Mouse (Mus musculus) intestine, embryonic 16.5 days (tissue): ENCODE measurements around the gene Arhgap8. TPM values are rescaled to one million over a fixed set of nuclear protein-coding genes. Genes with fewer than 3 reads are reported as not detected.
A peak's percentile ranks its signal among the peaks of the same experiment; 100 is the strongest.

Experiments used
- ATAC-seq: fragments of 200-750 bp; cut with Nextera tagmentation; 2 replicates; pipeline ENCODE4 v1.8.0; 2017; ENCODE audit warnings: moderate TSS enrichment, moderate library complexity
- H3K27ac ChIP-seq: fragments of 300-500 bp; sonication (generic); 2 replicates; pipeline ENCODE4 v1.5.1; 2014; ENCODE audit warnings: mild to moderate bottlenecking, low read length
- H3K27me3 ChIP-seq: fragments of 300-500 bp; sonication (generic); replicated peaks from 2 replicates; pipeline ENCODE4 v1.6.1; 2014; ENCODE audit warnings: low read length, control low read depth, mixed read lengths; ENCODE audit not compliant: control insufficient read depth, insufficient read depth
- H3K36me3 ChIP-seq: fragments of 300-500 bp; sonication (generic); 2 replicates; pipeline ENCODE4 v1.6.1; 2014; ENCODE audit warnings: low read length, control low read depth; ENCODE audit not compliant: control insufficient read depth, insufficient read depth
- H3K4me1 ChIP-seq: fragments of 300-500 bp; sonication (generic); 2 replicates; pipeline ENCODE4 v1.6.1; 2014; ENCODE audit warnings: low read length, control low read depth, mixed read lengths; ENCODE audit not compliant: control insufficient read depth, insufficient read depth
- H3K4me2 ChIP-seq: fragments of 300-500 bp; sonication (generic); 2 replicates; pipeline ENCODE4 v1.6.1; 2014; ENCODE audit warnings: low read depth, low read length, control low read depth
- H3K4me3 ChIP-seq: fragments of 300-500 bp; sonication (generic); 2 replicates; pipeline ENCODE4 v1.5.1; 2014; ENCODE audit warnings: mild to moderate bottlenecking, low read length
- H3K9ac ChIP-seq: fragments of 300-500 bp; sonication (generic); 2 replicates; pipeline ENCODE4 v1.6.1; 2014; ENCODE audit warnings: low read depth, low read length
- H3K9me3 ChIP-seq: fragments of 300-500 bp; sonication (generic); 2 replicates; pipeline ENCODE4 v1.6.1; 2016; ENCODE audit warnings: low read length, control low read depth; ENCODE audit not compliant: control insufficient read depth
- WGBS: fragments of 180-500 bp; shearing (Covaris S2); extraction: QIAGEN DNeasy Blood & Tissue Kit; methylation state at CpG from one replicate; pipeline ENCODE4 v1.1.7; 2014; 5-methylcytosine and 5-hydroxymethylcytosine counted together
- polyA plus RNA-seq: library from polyadenylated mRNA; unstranded; fragments of >200 nt; fragmentation: Nextera tagmentation; extraction: Ambion mirVana; gene quantifications from 2 replicates; pipeline ENCODE4 v1.2.1, GENCODE M21; 2015

The Arhgap8 gene
- polyA plus RNA-seq, 1 experiment from 2014 or later: 16.3 TPM

GRCm38 (mm10) chr15:84679794-84680193 lies 40.1 kb upstream of the Arhgap8 start:
- peaks cover 60% of the 10 kb centered on the region for H3K4me1 ChIP-seq
- 62% methylated on average over 3 of the region's 3 CpGs for WGBS
- H3K9ac ChIP-seq: peak overlapping the region; percentile 58; the same call in 1 of the 2 replicates
- H3K36me3 ChIP-seq: 0 out of 2 replicates have a peak, but pooled peaks cover 2% of the 10 kb centered on the region
- H3K27me3 ChIP-seq: no peaks in the 10 kb centered on the region
- no peaks in the 10 kb centered on the region for H3K9me3 ChIP-seq
- peak overlapping the region; percentile 86 for H3K27ac ChIP-seq
- H3K4me3 ChIP-seq: no peak overlapping the region
- no peak for ATAC-seq
- H3K4me2 ChIP-seq: no peak overlapping the region

GRCm38 (mm10) chr15:84680545-84681454 lies 39.1 kb upstream of the Arhgap8 start:
- H3K9me3 ChIP-seq: no peaks in the 10 kb centered on the region
- whole genome bisulfite sequencing: under 1% methylated on average over 60 of the region's 77 CpGs
- peaks cover 67% of the 10 kb centered on the region for H3K4me1 ChIP-seq
- peak; percentile 84 for ATAC-seq
- peak overlapping the region; percentile 86 for H3K27ac ChIP-seq
- H3K4me2 ChIP-seq: peak overlapping the region; percentile 55
- H3K4me3 ChIP-seq: peak overlapping the region; percentile 86
- no peaks in the 10 kb centered on the region for H3K27me3 ChIP-seq
- peak overlapping the region; percentile 93 for H3K9ac ChIP-seq
- H3K36me3 ChIP-seq: 0 out of 2 replicates have a peak, but pooled peaks cover 2% of the 10 kb centered on the region

- peak overlapping the region; percentile 55 for H3K4me2 ChIP-seq
- H3K9me3 ChIP-seq: no peaks in the 10 kb centered on the region
- peaks cover 4% of the 10 kb centered on the region; the same call in 1 of the 2 replicates for H3K36me3 ChIP-seq
- H3K27me3 ChIP-seq: no peaks in the 10 kb centered on the region
- H3K27ac ChIP-seq: peak overlapping the region; percentile 86
- WGBS: 1% methylated on average over 26 of the region's 31 CpGs
- H3K9ac ChIP-seq: peak overlapping the region; percentile 93
- peak; percentile 50 for ATAC-seq
- peaks cover 63% of the 10 kb centered on the region for H3K4me1 ChIP-seq
- H3K4me3 ChIP-seq: peak overlapping the region; percentile 86
These were observed 38.2 kb upstream of the Arhgap8 start for GRCm38 (mm10) chr15:84681455-84682193.

GRCm38 (mm10) chr15:84682206-84682605 lies 37.6 kb upstream of the Arhgap8 start:
- WGBS: 42% methylated on average over 3 of the region's 3 CpGs
- no peak for ATAC-seq

GRCm38 (mm10) chr15:84682821-84683220 lies 37.0 kb upstream of the Arhgap8 start:
- peaks cover 5% of the 10 kb centered on the region; the same call in 1 of the 2 replicates for H3K36me3 ChIP-seq
- no peak for ATAC-seq
- H3K9me3 ChIP-seq: no peaks in the 10 kb centered on the region
- H3K27me3 ChIP-seq: no peaks in the 10 kb centered on the region
- peak overlapping the region; percentile 86 for H3K4me3 ChIP-seq
- H3K27ac ChIP-seq: 0 out of 2 replicates have a peak overlapping the region, but pooled peaks have one; percentile 86
- 68% methylated on average over 5 of the region's 5 CpGs for WGBS
- H3K4me1 ChIP-seq: peaks cover 68% of the 10 kb centered on the region
- H3K4me2 ChIP-seq: peak overlapping the region; percentile 55
- peak overlapping the region; percentile 93 for H3K9ac ChIP-seq

More at GRCm38 (mm10) chr15:84682206-84682605, 37.6 kb upstream of the Arhgap8 start:
- H3K27ac ChIP-seq: peak overlapping the region; percentile 86
- H3K27me3 ChIP-seq: no peaks in the 10 kb centered on the region
- H3K4me1 ChIP-seq: peaks cover 68% of the 10 kb centered on the region
- H3K9me3 ChIP-seq: no peaks in the 10 kb centered on the region
- peaks cover 5% of the 10 kb centered on the region; the same call in 1 of the 2 replicates for H3K36me3 ChIP-seq
- H3K9ac ChIP-seq: peak overlapping the region; percentile 93
- H3K4me3 ChIP-seq: peak overlapping the region; percentile 86
- peak overlapping the region; percentile 55 for H3K4me2 ChIP-seq

- no peak for ATAC-seq
- Histone ChIP-seq H3K4me2 (no peak overlapping the region), H3K9ac (no peak overlapping the region), H3K9me3 (no peaks in the 10 kb centered on the region), H3K4me1 (peaks cover 66% of the 10 kb centered on the region), H3K27me3 (no peaks in the 10 kb centered on the region), H3K27ac (0 out of 2 replicates have a peak overlapping the region, but pooled peaks have one; percentile 5), H3K36me3 (peaks cover 12% of the 10 kb centered on the region), H3K4me3 (no peak overlapping the region)
- 76% methylated on average over 5 of the region's 5 CpGs for WGBS
These were observed 35.3 kb upstream of the Arhgap8 start for GRCm38 (mm10) chr15:84684520-84684919.

- peak overlapping the region; percentile 5; the same call in 1 of the 2 replicates for H3K27ac ChIP-seq
- no peaks in the 10 kb centered on the region for H3K27me3 ChIP-seq
- H3K4me3 ChIP-seq: no peak overlapping the region
- ATAC-seq: no peak
- peaks cover 18% of the 10 kb centered on the region for H3K36me3 ChIP-seq
- no peak overlapping the region for H3K9ac ChIP-seq
- peaks cover 58% of the 10 kb centered on the region for H3K4me1 ChIP-seq
- H3K9me3 ChIP-seq: no peaks in the 10 kb centered on the region
- 56% methylated on average over 3 of the region's 3 CpGs for WGBS
- H3K4me2 ChIP-seq: no peak overlapping the region
These were observed 34.4 kb upstream of the Arhgap8 start for GRCm38 (mm10) chr15:84685417-84685816.

GRCm38 (mm10) chr15:84687904-84688303 lies 31.9 kb upstream of the Arhgap8 start:
- 65% methylated on average over 14 of the region's 14 CpGs for WGBS
- H3K9ac ChIP-seq: no peak overlapping the region
- no peak overlapping the region for H3K4me3 ChIP-seq
- peaks cover 34% of the 10 kb centered on the region for H3K36me3 ChIP-seq
- H3K27ac ChIP-seq: peak overlapping the region; percentile 49; the same call in 1 of the 2 replicates
- peaks cover 46% of the 10 kb centered on the region for H3K4me1 ChIP-seq
- H3K4me2 ChIP-seq: no peak overlapping the region
- no peaks in the 10 kb centered on the region for H3K9me3 ChIP-seq
- no peaks in the 10 kb centered on the region for H3K27me3 ChIP-seq
- ATAC-seq: no peak

- no peak overlapping the region for H3K4me2 ChIP-seq
- H3K27me3 ChIP-seq: no peaks in the 10 kb centered on the region
- H3K9ac ChIP-seq: no peak overlapping the region
- H3K9me3 ChIP-seq: no peaks in the 10 kb centered on the region
- peaks cover 31% of the 10 kb centered on the region for H3K4me1 ChIP-seq
- 62% methylated on average over 6 of the region's 6 CpGs for WGBS
- H3K4me3 ChIP-seq: no peak overlapping the region
- no peak for ATAC-seq
- no peak overlapping the region for H3K27ac ChIP-seq
- peaks cover 45% of the 10 kb centered on the region for H3K36me3 ChIP-seq
These were observed 30.5 kb upstream of the Arhgap8 start for GRCm38 (mm10) chr15:84689356-84689755.
